Comparison of ENCODE assay signal across 7 mouse cellular contexts in the genomic region with DNA sequence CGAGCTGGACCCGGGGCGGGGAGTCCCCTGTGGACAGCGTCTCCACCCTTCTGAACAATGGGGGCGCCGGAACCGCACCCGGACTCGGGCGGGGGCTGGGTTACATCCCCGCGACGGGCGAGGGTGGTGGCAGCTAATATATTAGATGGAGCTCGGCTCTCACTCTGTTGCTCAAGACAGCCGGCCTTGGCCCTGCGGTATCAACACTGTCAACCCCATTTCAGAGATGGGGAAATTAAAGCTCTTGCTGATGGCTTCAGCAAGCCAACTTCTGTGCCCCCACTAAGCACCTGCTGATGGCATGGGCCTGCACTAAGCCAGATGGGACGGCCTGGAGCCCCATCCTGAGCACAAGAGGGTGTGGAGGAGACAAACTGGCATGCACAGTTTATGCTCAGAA. TPM values are rescaled to one million over a fixed set of nuclear protein-coding genes. Genes with fewer than 3 reads are reported as not detected.
A peak's percentile ranks its signal among the peaks of the same experiment; 100 is the strongest.
DNase-seq lines count a peak whose midpoint lies in the region; ATAC-seq and TF ChIP-seq lines count a peak whose summit lies in the region.

No protein-coding gene starts in this region.

- H3K27me3 ChIP-seq in testis, adult 2 months (ENCODE audit: control insufficient read depth, insufficient read depth, low read length), result no peaks in the 10 kb centered on the region
- H3K27me3 ChIP-seq in forebrain, embryonic 12.5 days, result no peaks in the 10 kb centered on the region
- no peaks in the 10 kb centered on the region for H3K27me3 ChIP-seq in liver, embryonic 13.5 days
- no peaks in the 10 kb centered on the region for H3K27me3 ChIP-seq in stomach, postnatal 0 days (ENCODE audit: control insufficient read depth, insufficient read depth, low read length)

- no peak for TF ChIP-seq EP300 in stomach, postnatal 0 days (optimal IDR thresholded peaks at IDR 0.05)

- peak overlapping the region; percentile 82 for H3K4me2 ChIP-seq in forebrain, embryonic 12.5 days
- peak overlapping the region; percentile 98 for H3K4me2 ChIP-seq in liver, embryonic 13.5 days
- peak overlapping the region; percentile 98 for H3K4me2 ChIP-seq in stomach, postnatal 0 days (replicated peaks; ENCODE audit: low read depth)

- no peak for TF ChIP-seq POLR2A in testis, adult 2 months (IDR thresholded peaks at IDR 0.05; ENCODE audit: control insufficient read depth, low read depth, low read length)

- peak; percentile 78 for ATAC-seq in forebrain, embryonic 12.5 days (ENCODE audit: low FRiP score)
- peak; percentile 56 for ATAC-seq in liver, embryonic 13.5 days (ENCODE audit: low read depth)
- peak; percentile 60 for ATAC-seq in stomach, postnatal 0 days (ENCODE audit: low FRiP score, low TSS enrichment)
- ATAC-seq in activated CD4-positive, CD25-positive, alpha-beta regulatory T cell, adult 4 months, result no peak

- no peaks in the 10 kb centered on the region for H3K9me3 ChIP-seq in forebrain, embryonic 12.5 days
- no peaks in the 10 kb centered on the region for H3K9me3 ChIP-seq in liver, embryonic 13.5 days (replicated peaks)
- no peaks in the 10 kb centered on the region for H3K9me3 ChIP-seq in stomach, postnatal 0 days (ENCODE audit: control insufficient read depth, low read length)

- DNase-seq in testis, postnatal 14 days (ENCODE audit: low spot score), result no peak
- no peak for DNase-seq in liver, embryonic 13.5 days
- no peak for DNase-seq in stomach, postnatal 0 days (ENCODE audit: low spot score)
- no peak for DNase-seq in adrenal gland, adult 8-10 months

- TF ChIP-seq CTCF in testis, adult 2 months (IDR thresholded peaks at IDR 0.05; ENCODE audit: control insufficient read depth, insufficient read depth, insufficient replicate concordance, low read depth, low read length), result no peak
- TF ChIP-seq CTCF in stomach, postnatal 0 days (IDR thresholded peaks at IDR 0.05; ENCODE audit: low read depth), result no peak

- 2% methylated on average over 18 of the region's 18 CpGs for WGBS in forebrain, embryonic 12.5 days
- WGBS in liver, embryonic 13.5 days (ENCODE audit: insufficient replicate concordance), result under 1% methylated on average over 18 of the region's 18 CpGs
- WGBS in stomach, postnatal 0 days, result 0% methylated on average over 18 of the region's 18 CpGs

- H3K27ac ChIP-seq in testis, adult 2 months (ENCODE audit: control insufficient read depth, insufficient read depth, low read depth, low read length), result peak overlapping the region; percentile 70
- H3K27ac ChIP-seq in forebrain, embryonic 12.5 days, result peak overlapping the region; percentile 99
- peak overlapping the region; percentile 74 for H3K27ac ChIP-seq in liver, embryonic 13.5 days
- peak overlapping the region; percentile 87 for H3K27ac ChIP-seq in stomach, postnatal 0 days (replicated peaks)

- peak overlapping the region; percentile 82 for H3K4me3 ChIP-seq in testis, adult 2 months (ENCODE audit: control insufficient read depth, low read depth, low read length)
- peak overlapping the region; percentile 93 for H3K4me3 ChIP-seq in forebrain, embryonic 12.5 days (replicated peaks)
- peak overlapping the region; percentile 89 for H3K4me3 ChIP-seq in liver, embryonic 13.5 days (replicated peaks)
- peak overlapping the region; percentile 86 for H3K4me3 ChIP-seq in stomach, postnatal 0 days (ENCODE audit: low read depth, low read length)

- H3K36me3 ChIP-seq in testis, adult 2 months (ENCODE audit: control insufficient read depth, insufficient read depth, low read length), result no peaks in the 10 kb centered on the region
- no peaks in the 10 kb centered on the region for H3K36me3 ChIP-seq in forebrain, embryonic 12.5 days (replicated peaks)
- H3K36me3 ChIP-seq in liver, embryonic 13.5 days, result no peaks in the 10 kb centered on the region
- H3K36me3 ChIP-seq in stomach, postnatal 0 days (ENCODE audit: control insufficient read depth, insufficient read depth, low read length), result no peaks in the 10 kb centered on the region

- H3K4me1 ChIP-seq in testis, adult 2 months (ENCODE audit: control insufficient read depth, insufficient read depth, low read length), result peaks cover 12% of the 10 kb centered on the region
- peaks cover 41% of the 10 kb centered on the region for H3K4me1 ChIP-seq in forebrain, embryonic 12.5 days
- H3K4me1 ChIP-seq in liver, embryonic 13.5 days (replicated peaks), result peaks cover 45% of the 10 kb centered on the region
- H3K4me1 ChIP-seq in stomach, postnatal 0 days (replicated peaks; ENCODE audit: control insufficient read depth, insufficient read depth), result peaks cover 8% of the 10 kb centered on the region; the same call in 1 of the 2 replicates

- peak overlapping the region; percentile 92 for H3K9ac ChIP-seq in forebrain, embryonic 12.5 days
- H3K9ac ChIP-seq in liver, embryonic 13.5 days, result peak overlapping the region; percentile 88
- H3K9ac ChIP-seq in stomach, postnatal 0 days (ENCODE audit: low read length), result peak overlapping the region; percentile 76

RNA-seq across cellular contexts. Expression of a gene that starts 0.5 kb away (rescaled TPM):
- polyA plus RNA-seq in testis, adult 2 months (2012; rRNA removed), result 4.8 and 7.8 TPM in 2 replicates
- polyA plus RNA-seq in forebrain, embryonic 12.5 days (2016; fragmentation: Nextera tagmentation; extraction: Ambion mirVana), result 33.2 and 33.6 TPM in 2 replicates
- polyA plus RNA-seq in liver, embryonic 13.5 days (2015; fragmentation: Nextera tagmentation; extraction: Ambion mirVana), result 2.8 and 3.0 TPM in 2 replicates
- polyA plus RNA-seq in stomach, postnatal 0 days (2015; fragmentation: Nextera tagmentation; extraction: Ambion mirVana), result 6.3 and 6.7 TPM in 2 replicates
- under 1 TPM; 0.66 to 0.81 TPM for polyA plus RNA-seq in activated CD4-positive, CD25-positive, alpha-beta regulatory T cell, adult 4 months (2017; shearing (Covaris generic))
- total RNA-seq in adrenal gland, adult 8-10 months (2022), result 10 to 100 TPM; 26.1 to 31.7 (median 28.8) TPM
